Mouse (Mus musculus) heart, embryonic 11.5 days (tissue): ENCODE measurements at regions not wholly inside any gene's neighbourhood (a gene's known extent, or its start where the extent isn't known, plus 50 kb on each side); places are given as distances from the start of the nearest gene placed in this dataset.

ENCODE experiments used
- ATAC-seq: fragments of 200-750 bp; cut with Nextera tagmentation; replicated peaks from 2 replicates; pipeline ENCODE4 v1.8.0; 2017; ENCODE audit warnings: moderate library complexity; ENCODE audit not compliant: insufficient number of reproducible peaks, low FRiP score, low TSS enrichment
- H3K27ac ChIP-seq: fragments of 300-500 bp; sonication (generic); 2 replicates; pipeline ENCODE4 v1.5.1; 2014; ENCODE audit warnings: mild to moderate bottlenecking, low read depth, low read length
- H3K27me3 ChIP-seq: fragments of 300-500 bp; sonication (generic); 2 replicates; pipeline ENCODE4 v1.6.1; 2014; ENCODE audit warnings: mild to moderate bottlenecking, low read length, mixed read lengths; ENCODE audit not compliant: control insufficient read depth, insufficient read depth
- H3K36me3 ChIP-seq: fragments of 300-500 bp; sonication (generic); 2 replicates; pipeline ENCODE4 v1.6.1; 2014; ENCODE audit warnings: mild to moderate bottlenecking, low read length, moderate library complexity, mixed read lengths; ENCODE audit not compliant: control insufficient read depth, insufficient read depth
- H3K4me1 ChIP-seq: fragments of 300-500 bp; sonication (generic); 2 replicates; pipeline ENCODE4 v1.6.1; 2014; ENCODE audit warnings: low read length; ENCODE audit not compliant: control insufficient read depth, insufficient read depth
- H3K4me2 ChIP-seq: fragments of 300-500 bp; sonication (generic); 2 replicates; pipeline ENCODE4 v1.6.1; 2014; ENCODE audit warnings: mild to moderate bottlenecking, moderate library complexity
- H3K4me3 ChIP-seq: fragments of 300-500 bp; sonication (generic); 2 replicates; pipeline ENCODE4 v1.5.1; 2014; ENCODE audit warnings: low read depth, low read length
- H3K9ac ChIP-seq: fragments of 300-500 bp; sonication (generic); 2 replicates; pipeline ENCODE4 v1.6.1; 2014; ENCODE audit warnings: mild to moderate bottlenecking, low read depth, low read length, moderate library complexity
- H3K9me3 ChIP-seq: fragments of 300-500 bp; sonication (generic); replicated peaks from 2 replicates; pipeline ENCODE4 v1.6.1; 2016; ENCODE audit warnings: low read length; ENCODE audit not compliant: control insufficient read depth
- WGBS: fragments of 180-500 bp; shearing (Covaris S2); extraction: QIAGEN DNeasy Blood & Tissue Kit; methylation state at CpG from one replicate; pipeline ENCODE4 v1.1.7; 2014; ENCODE audit not compliant: insufficient replicate concordance; 5-methylcytosine and 5-hydroxymethylcytosine counted together

- Histone ChIP-seq H3K4me1 (no peaks in the 10 kb centered on the region), H3K27ac (no peak overlapping the region), H3K9me3 (no peaks in the 10 kb centered on the region), H3K36me3 (no peaks in the 10 kb centered on the region), H3K4me2 (no peak overlapping the region), H3K4me3 (no peak overlapping the region), H3K9ac (no peak overlapping the region), H3K27me3 (no peaks in the 10 kb centered on the region)
- 60% methylated on average over 14 of the region's 14 CpGs for WGBS
- ATAC-seq: no peak
Measured at GRCm38 (mm10) chr5:76043521-76044510, 65.6 kb upstream of the Kdr start.

- Histone ChIP-seq H3K4me1 (no peaks in the 10 kb centered on the region), H3K9ac (no peak overlapping the region), H3K27ac (no peak overlapping the region), H3K27me3 (no peaks in the 10 kb centered on the region), H3K4me3 (no peak overlapping the region), H3K4me2 (no peak overlapping the region), H3K36me3 (no peaks in the 10 kb centered on the region), H3K9me3 (no peaks in the 10 kb centered on the region)
- no peak for ATAC-seq
- WGBS: 51% methylated on average over 10 of the region's 10 CpGs
Measured at GRCm38 (mm10) chr5:76040454-76041203, 62.4 kb upstream of the Kdr start.

DNA sequence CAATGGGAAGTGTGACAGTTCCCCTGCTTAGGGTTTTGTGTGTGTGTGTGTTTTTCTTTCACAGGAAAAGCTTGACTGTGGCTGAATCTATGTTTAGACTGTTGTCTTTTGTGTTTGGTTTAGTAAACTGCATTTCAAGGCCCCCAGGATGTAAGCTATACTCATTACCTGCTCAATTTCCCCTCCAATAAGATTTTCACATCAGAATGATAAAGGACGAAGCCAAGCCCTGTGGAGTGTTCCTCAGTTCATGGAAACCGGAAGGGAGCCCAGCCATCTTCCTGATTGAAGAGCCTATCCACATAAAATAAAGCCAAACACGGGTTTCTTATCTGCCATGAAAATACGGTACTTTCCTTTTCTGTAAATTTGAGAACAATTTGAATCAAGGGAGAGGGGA is 50.5 kb upstream of the Kdr start:
- no peak for ATAC-seq
- Histone ChIP-seq H3K27me3 (no peaks in the 10 kb centered on the region), H3K27ac (no peak overlapping the region), H3K9ac (no peak overlapping the region), H3K4me3 (no peak overlapping the region), H3K4me1 (peaks cover 6% of the 10 kb centered on the region), H3K9me3 (no peaks in the 10 kb centered on the region), H3K36me3 (no peaks in the 10 kb centered on the region), H3K4me2 (no peak overlapping the region)
- WGBS: 25% methylated on average over 4 of the region's 4 CpGs
